Mouse (Mus musculus): Measurements from ENCODE around the gene Zfp143.

- TF ChIP-seq POLR2A (IDR thresholded peaks at IDR 0.05; ENCODE audit: low read depth, low read length) (no peak), CTCF (IDR thresholded peaks at IDR 0.05; ENCODE audit: borderline replicate concordance, insufficient read depth, low read length) (no peak)
Observed at GRCm38 (mm10) chr7:110023553-110023952, 37.5 kb upstream of the Zfp143 start.

Measured in embryonic fibroblast, embryonic 13.5 days (primary cell).